Mouse (Mus musculus): ENCODE results near the gene Plac1. TPM values are rescaled to one million over a fixed set of nuclear protein-coding genes. Genes with fewer than 3 reads are reported as not detected.

The Plac1 gene
- total and polyA plus RNA-seq, 3 experiments, result not detected

GRCm38 (mm10) chrX:53196392-53196791 is 43.5 kb downstream of the Plac1 start:
- Histone ChIP-seq H3K79me2 (ENCODE audit: control insufficient read depth, insufficient read depth, low read length, poor library complexity) (no peaks in the 10 kb centered on the region), H3K9ac (ENCODE audit: control insufficient read depth, low read depth, low read length, poor library complexity, severe bottlenecking) (no peak overlapping the region), H3K4me3 (ENCODE audit: control insufficient read depth in 1 of 2, insufficient read depth in 1 of 2, low read depth in 2 of 2, low read length in 2 of 2) (no peak overlapping the region), H3K9me3 (replicated peaks; ENCODE audit: insufficient read depth, low read length) (no peaks in the 10 kb centered on the region), H3K27ac (ENCODE audit: control insufficient read depth, low read depth, low read length) (no peak overlapping the region), H3K36me3 (ENCODE audit: control insufficient read depth in 1 of 2, insufficient read depth in 2 of 2, low read length in 2 of 2) (no peaks in the 10 kb centered on the region), H3K4me1 (ENCODE audit: control insufficient read depth in 1 of 2, insufficient read depth in 2 of 2, low read length in 2 of 2) (no peaks in the 10 kb centered on the region), H3K27me3 (ENCODE audit: control insufficient read depth in 1 of 2, insufficient read depth in 2 of 2, low read length in 2 of 2) (no peaks in the 10 kb centered on the region)
- TF ChIP-seq ZNF384 (IDR thresholded peaks at IDR 0.05; ENCODE audit: low read depth, low read length) (no peak), RCOR1 (IDR thresholded peaks at IDR 0.05; ENCODE audit: low read depth, low read length) (no peak), ZKSCAN1 (IDR thresholded peaks at IDR 0.05; ENCODE audit: low read depth, low read length) (no peak)
- no peak for DNase-seq (ENCODE audit: low read depth, low spot score)

- Histone ChIP-seq H3K27ac (ENCODE audit: control insufficient read depth, low read depth, low read length) (no peak overlapping the region), H3K4me3 (ENCODE audit: control insufficient read depth in 1 of 2, insufficient read depth in 1 of 2, low read depth in 2 of 2, low read length in 2 of 2) (no peak overlapping the region), H3K79me2 (ENCODE audit: control insufficient read depth, insufficient read depth, low read length, poor library complexity) (no peaks in the 10 kb centered on the region), H3K36me3 (ENCODE audit: control insufficient read depth in 1 of 2, insufficient read depth in 2 of 2, low read length in 2 of 2) (no peaks in the 10 kb centered on the region), H3K27me3 (ENCODE audit: control insufficient read depth in 1 of 2, insufficient read depth in 2 of 2, low read length in 2 of 2) (no peaks in the 10 kb centered on the region), H3K9me3 (replicated peaks; ENCODE audit: insufficient read depth, low read length) (no peaks in the 10 kb centered on the region), H3K4me1 (ENCODE audit: control insufficient read depth in 1 of 2, insufficient read depth in 2 of 2, low read length in 2 of 2) (no peaks in the 10 kb centered on the region), H3K9ac (ENCODE audit: control insufficient read depth, low read depth, low read length, poor library complexity, severe bottlenecking) (no peak overlapping the region)
- DNase-seq (ENCODE audit: low read depth, low spot score), result no peak
- TF ChIP-seq MAFK (IDR thresholded peaks at IDR 0.05; ENCODE audit: borderline replicate concordance, low read depth, low read length) (no peak), TCF12 (IDR thresholded peaks at IDR 0.05; ENCODE audit: low read depth, low read length) (no peak), GATA1 (IDR thresholded peaks at IDR 0.05; ENCODE audit: low read depth, low read length) (no peak), NELFE (IDR thresholded peaks at IDR 0.05; ENCODE audit: low read depth, low read length) (no peak), CHD1 (IDR thresholded peaks at IDR 0.05; ENCODE audit: low read depth, low read length) (no peak), JUND (IDR thresholded peaks at IDR 0.05; ENCODE audit: low read depth, low read length) (no peak), NRF1 (IDR thresholded peaks at IDR 0.05; ENCODE audit: insufficient read depth, low read depth, low read length, poor library complexity, severe bottlenecking) (no peak), ETS1 (IDR thresholded peaks at IDR 0.05; ENCODE audit: low read depth, low read length) (no peak), TBP (IDR thresholded peaks at IDR 0.05; ENCODE audit: low read depth, low read length) (no peak), UBTF (IDR thresholded peaks at IDR 0.05; ENCODE audit: borderline replicate concordance, insufficient read depth, low read depth, low read length) (no peak), E2F4 (IDR thresholded peaks at IDR 0.05; ENCODE audit: borderline replicate concordance, low read depth, low read length) (no peak)
These were observed 51.2 kb downstream of the Plac1 start for GRCm38 (mm10) chrX:53188692-53189091.

DNA sequence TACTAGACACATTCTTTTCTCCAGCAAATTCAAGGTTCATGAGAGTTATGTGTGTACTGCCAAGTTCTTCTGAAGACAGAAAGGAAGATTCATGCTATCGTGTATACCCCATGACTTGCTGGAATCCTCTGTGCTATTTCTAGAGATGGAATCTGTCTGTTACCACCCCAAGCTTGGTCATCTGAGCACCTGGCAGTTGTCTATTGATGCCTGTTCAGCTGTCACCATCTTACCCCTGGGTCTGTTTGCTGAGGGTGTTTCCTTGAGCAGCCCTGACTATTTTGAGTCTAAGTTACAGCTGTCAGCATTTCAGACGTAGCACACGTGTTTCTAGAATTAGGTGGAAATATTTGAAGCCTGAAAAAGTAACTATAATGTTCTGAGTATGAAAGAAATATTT is 60.1 kb downstream of the Plac1 start:
- no peaks in the 10 kb centered on the region for H3K9me3 ChIP-seq (replicated peaks; ENCODE audit: insufficient read depth, low read length)

More for the DNA sequence above, 60.1 kb downstream of the Plac1 start:
- DNase-seq (ENCODE audit: low read depth, low spot score), result no peak
- Histone ChIP-seq H3K36me3 (ENCODE audit: control insufficient read depth in 1 of 2, insufficient read depth in 2 of 2, low read length in 2 of 2) (no peaks in the 10 kb centered on the region), H3K27me3 (ENCODE audit: control insufficient read depth in 1 of 2, insufficient read depth in 2 of 2, low read length in 2 of 2) (0 out of 4 replicates have a peak, but pooled peaks cover 0 to 2% of the 10 kb centered on the region in 2 experiments), H3K9ac (ENCODE audit: control insufficient read depth, low read depth, low read length, poor library complexity, severe bottlenecking) (no peak overlapping the region), H3K79me2 (ENCODE audit: control insufficient read depth, insufficient read depth, low read length, poor library complexity) (no peaks in the 10 kb centered on the region), H3K4me3 (ENCODE audit: control insufficient read depth in 1 of 2, insufficient read depth in 1 of 2, low read depth in 2 of 2, low read length in 2 of 2) (no peak overlapping the region), H3K4me1 (ENCODE audit: control insufficient read depth in 1 of 2, insufficient read depth in 2 of 2, low read length in 2 of 2) (no peaks in the 10 kb centered on the region), H3K27ac (ENCODE audit: control insufficient read depth, low read depth, low read length) (no peak overlapping the region)
- TF ChIP-seq CTCF (IDR thresholded peaks at IDR 0.05 in 2 of 3, conservative IDR thresholded peaks at IDR 0.05 in 1 of 3; ENCODE audit: control insufficient read depth in 1 of 3, insufficient read depth in 1 of 3, low read depth in 2 of 3, low read length in 3 of 3, poor library complexity in 1 of 3, severe bottlenecking in 1 of 3), result no peak
- TF ChIP-seq POLR2A (IDR thresholded peaks at IDR 0.05; ENCODE audit: control insufficient read depth in 1 of 2, insufficient read depth in 1 of 2, low read depth in 1 of 2, low read length in 2 of 2, poor library complexity in 1 of 2), result no peak
- TF ChIP-seq NRF1 (IDR thresholded peaks at IDR 0.05; ENCODE audit: insufficient read depth, low read depth, low read length, poor library complexity, severe bottlenecking), result no peak
- TF ChIP-seq ZC3H11A (IDR thresholded peaks at IDR 0.05; ENCODE audit: low read depth, low read length), result no peak
- TF ChIP-seq EP300 (IDR thresholded peaks at IDR 0.05; ENCODE audit: low read depth in 1 of 2, low read length in 2 of 2), result no peak
- TF ChIP-seq TCF12 (IDR thresholded peaks at IDR 0.05; ENCODE audit: low read depth, low read length), result no peak
- no peak for TF ChIP-seq CHD2 (IDR thresholded peaks at IDR 0.05; ENCODE audit: low read length)
- no peak for TF ChIP-seq ETS1 (IDR thresholded peaks at IDR 0.05; ENCODE audit: low read depth, low read length)
- no peak for TF ChIP-seq UBTF (IDR thresholded peaks at IDR 0.05; ENCODE audit: borderline replicate concordance, insufficient read depth, low read depth, low read length)
- no peak for TF ChIP-seq HCFC1 (IDR thresholded peaks at IDR 0.05; ENCODE audit: low read depth, low read length)
